Mouse (Mus musculus) cerebellum, adult 18-20 months (tissue): ENCODE data around the gene Scgb2b27.
"Not testable (repeated sequence)": the region's sequence is repeated elsewhere in the genome, so short reads cannot be mapped to it uniquely, and the experiment has no call there.

Experiments
- DNase-seq, 2 experiments: peaks; one replicate each; pipeline ENCODE4 v3.0.0; 2021

Scgb2b27 gene

GRCm38 (mm10) chr7:34013842-34014241 is at the start of gene Scgb2b27:
Gene Scgb2b27, minus strand, starts transcription at chr7:34013942.
- no peak for DNase-seq

DNA sequence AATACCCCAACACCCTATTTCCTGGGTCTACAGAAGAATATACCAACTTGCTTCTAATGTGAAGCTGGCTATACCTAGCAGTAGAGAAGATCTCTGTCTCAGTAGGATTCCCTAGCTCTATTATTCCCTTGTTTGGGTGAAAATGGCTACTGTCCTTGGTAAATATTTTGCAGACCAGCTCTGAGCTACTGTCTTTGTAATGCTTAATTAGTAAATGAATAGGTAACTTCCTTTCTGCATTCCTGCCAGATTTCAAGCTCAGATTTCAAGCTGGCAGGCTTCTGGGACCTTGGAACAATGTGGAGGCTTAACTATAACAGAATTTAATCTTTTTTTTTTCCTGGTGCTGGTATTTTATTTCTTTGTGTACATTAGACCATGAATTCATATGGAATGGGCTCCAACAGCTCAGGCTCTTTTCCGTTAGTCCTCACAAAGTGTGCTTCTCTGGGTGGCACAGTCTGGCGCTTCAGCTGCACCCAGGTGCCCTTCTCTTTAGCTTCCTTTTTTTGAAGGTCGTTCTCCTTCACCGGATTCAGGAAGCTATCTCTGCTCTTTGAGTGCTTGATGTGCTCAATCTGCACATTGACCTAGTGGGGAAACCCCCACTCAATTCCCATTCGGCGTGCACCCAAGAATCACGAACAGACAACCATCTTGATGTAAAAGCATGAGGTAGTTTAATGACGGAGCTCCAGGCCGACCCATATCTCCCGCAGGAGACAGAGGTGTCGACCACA is 22.5 kb upstream of the Scgb2b27 start:
- DNase-seq: not testable (repeated sequence)

DNA sequence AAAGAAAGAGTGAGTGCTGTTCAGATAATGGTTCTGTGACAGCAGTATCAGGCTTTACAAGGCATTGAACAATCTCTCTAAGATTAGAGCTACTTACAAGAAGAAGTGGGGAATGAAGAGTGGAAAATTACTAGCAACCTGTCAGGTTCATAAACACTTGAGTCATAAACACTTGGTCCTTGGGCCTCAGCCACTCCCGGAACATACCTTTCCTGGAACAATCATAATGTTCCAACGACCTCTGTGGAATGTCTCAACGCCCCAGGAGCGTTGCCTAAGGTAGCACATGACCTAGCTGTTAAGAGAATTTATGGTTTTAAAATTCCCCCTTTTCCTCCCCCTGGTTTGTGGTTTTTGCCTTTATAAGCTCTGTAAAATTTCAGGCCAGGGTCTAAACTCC is 20.8 kb upstream of the Scgb2b27 start:
- DNase-seq: not testable (repeated sequence)

- DNase-seq: no peak
Measured at GRCm38 (mm10) chr7:34030026-34030425, 16.3 kb upstream of the Scgb2b27 start.

DNA sequence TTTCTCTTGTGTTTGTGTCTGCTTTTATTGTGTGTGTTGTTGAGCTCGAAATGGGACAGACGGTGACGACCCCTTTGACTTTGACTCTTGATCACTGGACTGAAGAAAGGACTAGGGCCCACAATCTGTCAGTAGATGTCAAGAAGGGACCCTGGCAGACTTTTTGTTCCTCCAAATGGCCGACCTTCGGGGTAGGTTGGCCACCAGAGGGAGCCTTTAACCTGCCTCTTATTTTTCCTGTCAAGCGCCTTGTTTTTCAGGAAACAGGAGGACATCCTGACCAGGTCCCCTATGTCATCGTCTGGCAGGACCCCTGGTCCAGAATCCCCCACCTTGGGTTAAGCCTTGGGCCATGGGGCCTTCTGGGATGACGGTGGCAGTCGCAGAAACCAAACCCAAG is 13.5 kb upstream of the Scgb2b27 start:
- not testable (repeated sequence) for DNase-seq

GRCm38 (mm10) chr7:34025641-34026040 is 11.9 kb upstream of the Scgb2b27 start:
- no peak for DNase-seq

- not testable (repeated sequence) for DNase-seq
Measured at GRCm38 (mm10) chr7:34021183-34021582, 7.4 kb upstream of the Scgb2b27 start, which contains the start of gene Scgb1b27. Gene Scgb1b27, plus strand, starts transcription at chr7:34021483.

DNA sequence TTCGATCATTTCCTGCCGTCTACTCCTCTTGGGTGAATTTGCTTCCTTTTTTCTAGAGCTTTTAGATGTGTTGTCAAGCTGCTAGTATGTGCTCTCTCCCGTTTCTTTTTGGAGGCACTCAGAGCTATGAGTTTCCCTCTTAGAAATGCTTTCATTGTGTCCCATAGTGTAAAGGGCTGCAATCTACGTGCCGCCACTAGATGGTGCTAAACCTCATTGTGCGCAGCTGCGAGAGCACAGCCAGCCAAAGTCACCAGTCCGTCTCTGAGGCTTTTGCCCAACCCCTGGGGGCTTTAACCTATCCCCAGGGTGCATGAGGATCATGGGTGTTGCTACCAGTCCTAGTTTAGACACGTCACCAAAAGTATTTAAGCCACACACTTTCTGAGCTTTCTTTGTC is 31.5 kb downstream of the Scgb2b27 start:
- peak; percentile 16 to 19 for DNase-seq
